Mouse (Mus musculus) heart, embryonic 16.5 days (tissue): ENCODE measurements around the gene Gpr150. TPM values are rescaled to one million over a fixed set of nuclear protein-coding genes. Genes with fewer than 3 reads are reported as not detected.

ENCODE experiments used
- ATAC-seq: fragments of 200-750 bp; cut with Nextera tagmentation; replicated peaks from 2 replicates; pipeline ENCODE4 v1.8.0; 2017; ENCODE audit warnings: moderate number of reproducible peaks; ENCODE audit not compliant: insufficient read depth, low FRiP score; ENCODE audit errors: extremely low read depth
- H3K27ac ChIP-seq: fragments of 300-500 bp; sonication (generic); 2 replicates; pipeline ENCODE4 v1.5.1; 2014; ENCODE audit warnings: mild to moderate bottlenecking, low read length, control low read depth, moderate library complexity
- H3K27me3 ChIP-seq: fragments of 300-500 bp; sonication (generic); 2 replicates; pipeline ENCODE4 v1.6.1; 2014; ENCODE audit warnings: low read length, mixed read lengths; ENCODE audit not compliant: control insufficient read depth, insufficient read depth
- H3K36me3 ChIP-seq: fragments of 300-500 bp; sonication (generic); 2 replicates; pipeline ENCODE4 v1.6.1; 2014; ENCODE audit not compliant: control insufficient read depth, insufficient read depth
- H3K4me1 ChIP-seq: fragments of 300-500 bp; sonication (generic); 2 replicates; pipeline ENCODE4 v1.6.1; 2014; ENCODE audit warnings: low read length, mixed read lengths; ENCODE audit not compliant: control insufficient read depth, insufficient read depth
- H3K4me2 ChIP-seq: fragments of 300-500 bp; sonication (generic); 2 replicates; pipeline ENCODE4 v1.6.1; 2014; ENCODE audit warnings: low read depth, mild to moderate bottlenecking, control low read depth, low read length
- H3K4me3 ChIP-seq: fragments of 300-500 bp; sonication (generic); 2 replicates; pipeline ENCODE4 v1.5.1; 2014; ENCODE audit warnings: mild to moderate bottlenecking, control low read depth, low read length
- H3K9ac ChIP-seq: fragments of 300-500 bp; sonication (generic); 2 replicates; pipeline ENCODE4 v1.6.1; 2014; ENCODE audit warnings: low read length, control low read depth
- H3K9me3 ChIP-seq: fragments of 300-500 bp; sonication (generic); replicated peaks from 2 replicates; pipeline ENCODE4 v1.6.1; 2016; ENCODE audit warnings: low read length; ENCODE audit not compliant: control insufficient read depth
- WGBS: fragments of 180-500 bp; shearing (Covaris S2); extraction: QIAGEN DNeasy Blood & Tissue Kit; methylation state at CpG from one replicate; pipeline ENCODE4 v1.1.7; 2014; 5-methylcytosine and 5-hydroxymethylcytosine counted together
- polyA plus RNA-seq: library from polyadenylated mRNA; unstranded; fragments of >200 nt; fragmentation: Nextera tagmentation; extraction: Ambion mirVana; gene quantifications from 2 replicates; pipeline ENCODE4 v1.2.1, GENCODE M21; 2015

Gene Gpr150
- polyA plus RNA-seq, result 0.08 TPM in 1 of 2 replicates, not detected in the other

DNA sequence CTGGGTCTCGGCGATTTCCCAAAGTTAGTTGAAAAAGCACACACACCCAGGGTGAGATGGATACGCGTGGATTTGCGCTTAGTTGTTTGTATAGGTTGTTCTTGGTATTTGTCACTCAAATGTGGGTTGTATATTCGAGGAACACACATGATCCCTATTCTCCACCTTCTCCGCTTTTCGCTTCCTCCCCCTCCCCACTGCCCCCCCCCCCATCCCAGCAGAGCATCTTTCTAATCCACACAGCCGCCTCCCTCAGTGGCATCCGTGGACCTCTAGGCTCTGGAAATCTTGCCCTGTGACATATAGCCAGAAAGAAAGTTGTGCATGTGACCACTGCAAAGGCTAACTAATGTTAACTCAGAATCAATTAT is at the start of gene Gpr150:
Gene Gpr150 (minus strand): TSS at position 101 of the 371 bp plus-strand sequence.
- H3K27ac ChIP-seq, result no peak within 1 kb of the TSS
- H3K36me3 ChIP-seq, result no peaks in the 10 kb centered on the region
- ATAC-seq, result no peak
- no peaks in the 10 kb centered on the region for H3K9me3 ChIP-seq
- peak within 1 kb of the TSS; percentile 98 for H3K4me2 ChIP-seq
- H3K27me3 ChIP-seq, result peaks cover 40% of the 10 kb centered on the region
- WGBS, result 18% methylated on average over 10 of the region's 10 CpGs
- H3K4me1 ChIP-seq, result peaks cover 14% of the 10 kb centered on the region
- peak within 1 kb of the TSS; percentile 44 for H3K9ac ChIP-seq
- peak within 1 kb of the TSS; percentile 62 for H3K4me3 ChIP-seq

DNA sequence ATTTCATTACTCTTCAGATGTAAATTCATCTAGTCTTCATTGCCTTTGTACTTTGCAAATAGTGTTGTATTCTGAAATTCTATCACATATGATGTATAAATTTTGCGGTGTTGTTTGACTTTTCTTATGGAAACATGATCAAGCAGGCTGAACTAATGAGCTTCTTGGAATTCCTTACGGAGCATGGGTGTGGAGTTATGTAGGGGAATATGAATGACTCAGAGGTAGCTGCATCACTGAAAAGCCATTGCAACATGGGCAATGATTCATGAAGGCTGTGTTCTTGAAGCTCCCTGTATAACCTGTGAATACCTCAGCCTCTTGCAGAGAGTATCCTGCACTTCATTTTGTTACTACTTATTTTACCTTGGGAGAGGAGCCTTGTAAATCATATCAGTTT is 45.2 kb upstream of the Gpr150 start:
- 91% methylated on average over 2 of the region's 2 CpGs for WGBS

DNA sequence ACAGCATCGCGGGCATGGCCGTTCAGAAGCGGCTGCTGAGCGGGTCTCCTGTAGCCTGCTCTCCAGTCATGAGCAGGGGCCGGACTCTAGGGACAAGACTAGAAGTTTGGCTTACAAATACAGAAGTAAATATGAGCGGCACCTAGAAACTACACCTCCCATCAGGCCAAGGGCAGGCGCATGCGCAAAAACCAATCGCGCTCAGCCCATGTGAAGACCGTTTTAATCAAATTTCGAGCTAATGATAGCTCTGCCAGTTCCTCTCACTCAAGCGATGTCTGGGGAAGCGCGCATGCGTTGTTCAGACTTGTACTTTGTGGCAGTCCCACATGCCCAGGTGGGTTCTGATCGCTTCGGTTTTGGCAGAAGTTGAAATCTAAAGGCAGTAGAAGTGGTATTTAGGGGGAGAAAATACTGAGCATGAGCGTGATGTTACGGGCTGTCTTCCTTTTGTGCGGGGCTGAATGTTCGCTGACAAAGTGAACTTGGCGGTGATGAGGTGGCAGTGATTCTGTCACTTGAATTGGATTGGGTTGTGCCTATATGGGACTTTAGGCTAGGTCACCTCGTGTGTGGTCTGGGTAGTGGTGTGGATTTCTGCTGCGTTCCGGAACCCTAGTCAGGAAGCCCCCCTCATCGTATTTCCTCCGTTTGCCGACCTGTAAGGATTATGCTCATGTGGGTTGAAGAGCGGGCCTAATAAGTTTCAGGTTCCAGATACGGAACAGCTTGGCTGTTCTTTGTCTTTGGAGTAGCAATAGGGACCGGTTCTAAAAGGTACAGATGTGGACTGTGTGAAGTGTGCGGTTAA is 41.9 kb upstream of the Gpr150 start, which contains the start of the genes Arsk and Ttc37:
Gene Arsk (minus strand): TSS at position 168 of the 811 bp plus-strand sequence.
Gene Ttc37 (plus strand): TSS at position 242 of the 811 bp plus-strand sequence.
- Histone ChIP-seq H3K4me1 (0 out of 2 replicates have a peak, but pooled peaks cover 2% of the 10 kb centered on the region), H3K36me3 (peaks cover 6% of the 10 kb centered on the region; the same call in 1 of the 2 replicates), H3K4me3 (peak within 1 kb of the TSS; percentile 77), H3K9ac (peak within 1 kb of the TSS; percentile 76), H3K27ac (peak within 1 kb of the TSS; percentile 82), H3K27me3 (no peaks in the 10 kb centered on the region), H3K9me3 (no peaks in the 10 kb centered on the region), H3K4me2 (peak within 1 kb of the TSS; percentile 84)
- under 1% methylated on average over 34 of the region's 34 CpGs for WGBS
- ATAC-seq, result peak; percentile 97

More for the DNA sequence above, 45.2 kb upstream of the Gpr150 start:
- ATAC-seq, result no peak
- H3K9ac ChIP-seq, result no peak overlapping the region
- H3K4me2 ChIP-seq, result no peak overlapping the region
- no peaks in the 10 kb centered on the region for H3K9me3 ChIP-seq
- H3K27me3 ChIP-seq, result no peaks in the 10 kb centered on the region
- no peak overlapping the region for H3K27ac ChIP-seq
- peaks cover 6% of the 10 kb centered on the region; the same call in 1 of the 2 replicates for H3K36me3 ChIP-seq
- 0 out of 2 replicates have a peak, but pooled peaks cover 2% of the 10 kb centered on the region for H3K4me1 ChIP-seq
- no peak overlapping the region for H3K4me3 ChIP-seq

DNA sequence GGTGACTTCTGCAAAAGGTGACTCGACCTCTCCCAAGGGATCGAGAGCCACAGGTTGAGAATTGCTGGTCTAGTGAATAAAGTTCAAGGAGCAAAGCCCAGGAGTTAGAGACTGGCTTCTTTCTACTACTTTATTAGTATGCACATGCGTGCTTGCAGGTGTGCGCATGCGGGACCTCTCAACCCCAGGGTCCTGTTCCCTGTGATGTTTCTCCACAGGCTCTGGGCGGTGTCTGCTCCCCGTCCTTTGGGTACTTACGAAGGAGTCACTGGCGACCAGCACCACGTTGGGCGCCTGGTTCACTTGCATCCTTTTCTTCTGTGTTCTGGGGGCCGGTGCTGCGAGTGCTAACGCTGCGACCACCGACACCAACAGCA is 41.3 kb upstream of the Gpr150 start:
- Histone ChIP-seq H3K9ac (peak overlapping the region; percentile 76), H3K4me3 (peak overlapping the region; percentile 77), H3K36me3 (peaks cover 3% of the 10 kb centered on the region; the same call in 1 of the 2 replicates), H3K27me3 (no peaks in the 10 kb centered on the region), H3K27ac (peak overlapping the region; percentile 82), H3K4me1 (0 out of 2 replicates have a peak, but pooled peaks cover 2% of the 10 kb centered on the region), H3K9me3 (no peaks in the 10 kb centered on the region), H3K4me2 (peak overlapping the region; percentile 67)
- ATAC-seq, result peak; percentile 81
- 3% methylated on average over 16 of the region's 16 CpGs for WGBS

DNA sequence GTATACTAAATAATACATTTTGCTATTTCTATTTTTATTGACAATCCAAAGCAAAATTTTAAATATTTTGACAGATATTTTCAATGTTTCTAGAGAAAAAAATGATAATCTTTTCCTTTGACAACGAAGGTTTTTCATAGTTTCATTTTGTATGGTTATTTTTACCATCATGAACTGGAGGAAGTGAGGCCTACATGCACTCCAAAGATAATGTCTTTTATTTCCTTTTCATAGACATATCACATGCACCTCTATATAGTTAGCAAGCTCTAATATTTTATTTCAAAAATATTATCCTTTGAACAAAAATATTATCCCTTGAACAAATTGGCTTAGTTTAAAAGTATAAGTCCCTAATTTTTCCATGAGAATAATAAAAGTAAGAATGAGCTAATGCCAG is 17.5 kb upstream of the Gpr150 start:
- Histone ChIP-seq H3K9me3 (no peaks in the 10 kb centered on the region), H3K4me2 (no peak overlapping the region), H3K36me3 (no peaks in the 10 kb centered on the region), H3K9ac (no peak overlapping the region), H3K4me1 (no peaks in the 10 kb centered on the region), H3K27me3 (no peaks in the 10 kb centered on the region), H3K27ac (no peak overlapping the region), H3K4me3 (no peak overlapping the region)
- WGBS, result 61% methylated on average over 1 of the region's 1 CpGs
- no peak for ATAC-seq

DNA sequence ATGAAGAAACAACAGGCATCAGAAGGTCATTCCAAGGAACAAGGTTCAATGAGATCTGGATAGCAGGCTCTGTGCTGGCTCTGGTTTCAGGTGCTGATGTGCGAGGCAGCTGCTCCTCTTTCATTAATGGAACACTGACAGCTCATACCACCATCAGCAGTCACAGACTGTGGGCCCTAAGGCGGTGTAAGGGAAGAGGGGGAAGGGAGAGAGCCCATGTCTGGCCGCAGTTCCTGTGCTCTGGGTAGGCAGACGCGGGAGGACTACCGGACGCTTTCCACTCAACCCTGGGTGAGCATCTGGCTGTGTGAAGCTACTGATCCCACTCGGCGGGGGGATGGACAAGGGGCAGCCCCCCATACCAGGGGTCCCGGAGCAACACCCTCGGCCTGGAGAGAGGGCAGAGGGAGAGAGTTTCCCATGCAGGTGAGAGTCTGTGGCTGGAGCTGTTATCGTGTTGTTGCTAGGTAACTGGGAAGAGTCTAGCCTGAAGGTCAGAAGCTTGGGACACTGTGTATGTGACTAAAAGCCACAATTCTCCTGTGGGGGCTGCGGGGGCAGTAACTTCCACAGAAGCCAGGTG is 7.7 kb upstream of the Gpr150 start:
- ATAC-seq, result 0 out of 2 replicates have a peak, but pooled peaks have one; percentile 23
- Histone ChIP-seq H3K27ac (no peak overlapping the region), H3K9me3 (no peaks in the 10 kb centered on the region), H3K36me3 (peaks cover 3% of the 10 kb centered on the region; the same call in 1 of the 2 replicates), H3K4me2 (no peak overlapping the region), H3K27me3 (no peaks in the 10 kb centered on the region), H3K9ac (no peak overlapping the region), H3K4me3 (no peak overlapping the region), H3K4me1 (no peaks in the 10 kb centered on the region)
- 74% methylated on average over 13 of the region's 13 CpGs for WGBS

DNA sequence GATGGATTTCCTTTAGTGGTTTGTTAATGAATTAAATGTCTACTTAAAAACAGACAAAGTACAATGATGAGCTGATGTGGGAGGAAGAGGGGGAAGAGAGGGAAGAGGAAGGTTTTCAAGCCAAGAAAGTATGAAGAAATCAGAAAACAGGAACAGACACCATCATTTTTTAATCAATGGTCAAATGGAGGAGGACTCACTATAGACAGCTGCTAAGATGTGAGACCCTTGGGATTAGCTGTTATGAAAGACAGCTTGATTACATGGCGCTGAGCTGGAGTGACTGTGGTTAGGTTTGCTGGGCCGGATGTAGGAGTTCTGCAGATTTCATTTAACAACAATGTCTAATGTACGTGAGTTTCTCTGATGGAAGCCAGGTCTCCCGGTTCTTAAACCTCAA is 6.8 kb upstream of the Gpr150 start:
- Histone ChIP-seq H3K27ac (no peak overlapping the region), H3K4me3 (no peak overlapping the region), H3K4me1 (no peaks in the 10 kb centered on the region), H3K36me3 (peaks cover 3% of the 10 kb centered on the region; the same call in 1 of the 2 replicates), H3K9ac (no peak overlapping the region), H3K4me2 (no peak overlapping the region), H3K27me3 (no peaks in the 10 kb centered on the region), H3K9me3 (no peaks in the 10 kb centered on the region)
- 84% methylated on average over 4 of the region's 4 CpGs for WGBS
- no peak for ATAC-seq

DNA sequence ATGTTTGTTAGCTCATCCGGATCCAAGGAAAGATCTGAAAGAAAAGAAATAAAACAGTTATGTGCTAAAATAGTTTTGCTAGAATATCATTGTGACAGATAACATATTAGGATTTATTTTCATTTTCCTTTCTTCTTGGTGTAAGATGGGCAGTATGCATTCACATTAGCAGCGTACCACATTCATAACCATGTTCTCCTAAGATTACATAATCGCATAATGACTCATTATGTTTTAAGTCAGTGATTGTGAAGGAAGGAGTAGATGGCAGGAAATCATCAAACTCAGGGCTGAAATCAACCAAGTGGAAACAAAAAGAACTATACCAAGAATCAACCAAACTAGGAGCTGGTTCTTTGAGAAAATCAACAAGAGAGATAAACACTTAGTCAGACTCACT is 5.8 kb upstream of the Gpr150 start:
- WGBS, result 88% methylated on average over 3 of the region's 3 CpGs

DNA sequence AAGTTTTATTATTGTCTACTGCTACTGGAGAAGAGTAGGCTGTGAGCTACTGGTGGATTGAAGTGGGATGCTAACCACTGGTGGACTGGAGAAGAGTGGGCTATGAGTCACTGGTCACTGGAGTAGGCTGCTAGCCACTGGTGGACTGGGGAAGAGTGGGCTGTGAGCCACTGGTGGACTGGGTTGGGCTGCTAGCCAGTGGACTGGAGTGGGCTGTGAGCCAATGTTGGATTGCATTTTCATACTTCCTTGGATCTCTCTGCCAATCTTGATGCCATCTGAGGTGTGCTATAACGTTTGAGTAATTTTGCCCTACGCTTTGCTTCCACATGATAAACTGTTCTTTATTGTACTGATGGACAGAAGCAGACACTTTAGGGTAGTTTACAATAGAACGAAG is 5.3 kb upstream of the Gpr150 start:
- peaks cover 9% of the 10 kb centered on the region for H3K27me3 ChIP-seq
- H3K4me3 ChIP-seq, result no peak overlapping the region
- H3K4me1 ChIP-seq, result no peaks in the 10 kb centered on the region
- WGBS, result 85% methylated on average over 3 of the region's 3 CpGs
- no peaks in the 10 kb centered on the region for H3K9me3 ChIP-seq
- no peak overlapping the region for H3K27ac ChIP-seq
- H3K4me2 ChIP-seq, result no peak overlapping the region
- no peak overlapping the region for H3K9ac ChIP-seq
- no peak for ATAC-seq
- H3K36me3 ChIP-seq, result peaks cover 3% of the 10 kb centered on the region; the same call in 1 of the 2 replicates

More for the DNA sequence above, 5.8 kb upstream of the Gpr150 start:
- Histone ChIP-seq H3K9ac (no peak overlapping the region), H3K9me3 (no peaks in the 10 kb centered on the region), H3K4me3 (no peak overlapping the region), H3K27ac (no peak overlapping the region), H3K27me3 (peaks cover 5% of the 10 kb centered on the region), H3K36me3 (peaks cover 3% of the 10 kb centered on the region; the same call in 1 of the 2 replicates), H3K4me1 (no peaks in the 10 kb centered on the region), H3K4me2 (no peak overlapping the region)
- ATAC-seq, result no peak
